Mouse (Mus musculus): ENCODE data around the gene Gm49388.

DNA sequence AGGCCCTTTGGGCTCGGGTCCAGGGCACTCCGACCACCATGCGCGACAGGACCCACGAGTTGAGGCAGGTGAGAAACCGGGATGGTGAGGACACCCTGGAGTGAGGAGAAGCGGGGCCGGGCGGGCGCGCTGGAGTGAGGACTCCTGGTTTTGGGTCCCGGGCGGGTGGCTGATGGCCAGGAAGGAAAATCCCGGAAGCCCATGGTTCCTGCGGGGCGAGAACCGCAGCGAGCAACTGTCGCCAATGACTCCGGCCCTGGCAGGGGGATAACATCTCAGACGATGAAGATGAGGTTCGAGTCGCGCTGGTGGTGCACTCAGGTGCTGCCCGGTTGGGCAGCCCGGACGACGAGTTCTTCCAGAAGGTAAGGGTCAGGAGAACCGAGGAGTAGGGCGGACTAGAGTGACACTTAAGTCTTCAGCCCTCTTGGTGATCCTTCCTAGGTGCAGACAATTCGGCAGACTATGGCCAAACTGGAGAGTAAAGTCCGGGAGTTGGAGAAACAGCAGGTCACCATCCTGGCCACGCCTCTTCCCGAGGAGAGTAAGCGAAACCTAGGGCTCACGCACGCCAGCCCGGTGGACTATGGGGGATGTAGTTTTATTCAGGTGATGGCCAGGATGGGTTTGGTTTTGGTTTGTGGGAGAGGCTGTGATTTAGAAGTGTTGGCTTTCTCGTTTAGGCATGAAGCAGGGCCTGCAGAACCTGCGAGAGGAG lies 56.8 kb downstream of the Gm49388 start:
- TF ChIP-seq POLR2A (IDR thresholded peaks at IDR 0.05; ENCODE audit: low read depth, low read length), result peak; percentile 78
- TF ChIP-seq CTCF (conservative IDR thresholded peaks at IDR 0.05; ENCODE audit: insufficient read depth, insufficient read length, low read depth, low read length), result no peak
